Mouse (Mus musculus): ENCODE measurements around the gene Vmn2r68. TPM values are rescaled to one million over a fixed set of nuclear protein-coding genes. Genes with fewer than 3 reads are reported as not detected.

Vmn2r68 gene
- not detected for total RNA-seq (2021)
- long read RNA-seq, experiment 1: 0 reads
- long read RNA-seq, experiment 2: 0 reads

GRCm38 (mm10) chr7:85237683-85238082 is at the start of gene Vmn2r68:
TSS of gene Vmn2r68 (minus strand) at chr7:85237783.
- DNase-seq (ENCODE audit: low spot score in 2 of 2): no peak

Other genes starting within 250 kb of the Vmn2r68 start
- not detected for gene Vmn2r66, start 225.5 kb downstream of the Vmn2r68 start, total RNA-seq (2021)
- gene Vmn2r67, start 81.8 kb downstream of the Vmn2r68 start, total RNA-seq (2021): not detected
- gene Vmn2r69, start 178.1 kb upstream of the Vmn2r68 start, total RNA-seq (2021): not detected

Measured in gastrocnemius, postnatal 4 days (tissue).